Mouse (Mus musculus): ENCODE data around the gene Ceacam5. TPM values are rescaled to one million over a fixed set of nuclear protein-coding genes. Genes with fewer than 3 reads are reported as not detected.

The Ceacam5 gene
- polyA plus RNA-seq (2015; fragmentation: Nextera tagmentation; extraction: Ambion mirVana), result not detected in 2 replicates

DNA sequence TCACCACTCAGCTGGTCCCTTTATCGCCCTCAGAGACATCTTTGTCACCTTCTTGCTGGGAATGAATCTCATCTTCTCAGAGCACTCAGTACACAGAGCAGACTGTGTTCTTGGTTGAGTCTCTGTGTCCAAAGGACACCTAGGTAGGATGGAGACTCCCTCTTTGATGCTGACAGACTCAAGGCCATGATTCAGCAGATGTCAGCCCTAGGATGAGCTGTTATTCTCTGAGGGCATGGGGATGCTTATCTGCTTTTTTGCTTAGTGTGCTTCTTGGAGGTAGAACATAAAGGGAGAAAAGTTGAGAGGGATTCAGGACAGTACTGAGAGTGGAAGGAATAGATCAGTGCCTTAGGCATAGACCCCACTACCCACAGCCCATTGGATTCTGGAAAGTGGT lies at the start of gene Ceacam5:
Ceacam5 (plus strand) TSS at position 301 of the 400 bp plus-strand sequence.
- H3K4me3 ChIP-seq (ENCODE audit: low read length), result no peak within 1 kb of the TSS
- 63% methylated on average over 1 of the region's 1 CpGs for WGBS

More for the DNA sequence above, at the start of gene Ceacam5:
- Histone ChIP-seq H3K4me2 (replicated peaks; ENCODE audit: low read depth, low read length) (no peak within 1 kb of the TSS), H3K36me3 (ENCODE audit: insufficient read depth, low read length) (no peaks in the 10 kb centered on the region), H3K9me3 (ENCODE audit: low read length) (peaks cover 26% of the 10 kb centered on the region), H3K4me1 (ENCODE audit: insufficient read depth, low read length) (no peaks in the 10 kb centered on the region), H3K9ac (replicated peaks; ENCODE audit: low read length) (no peak within 1 kb of the TSS), H3K27me3 (ENCODE audit: insufficient read depth, low read length) (no peaks in the 10 kb centered on the region), H3K27ac (ENCODE audit: low read length) (no peak within 1 kb of the TSS)
- ATAC-seq (ENCODE audit: low FRiP score, low TSS enrichment), result no peak

Other genes starting within 250 kb of the Ceacam5 start
- gene Ceacam14, start 99.4 kb downstream of the Ceacam5 start, polyA plus RNA-seq (2015; fragmentation: Nextera tagmentation; extraction: Ambion mirVana), result not detected in 2 replicates
- gene Gm5155, start 158.5 kb downstream of the Ceacam5 start, polyA plus RNA-seq (2015; fragmentation: Nextera tagmentation; extraction: Ambion mirVana), result not detected in 2 replicates